In the genomic region with DNA sequence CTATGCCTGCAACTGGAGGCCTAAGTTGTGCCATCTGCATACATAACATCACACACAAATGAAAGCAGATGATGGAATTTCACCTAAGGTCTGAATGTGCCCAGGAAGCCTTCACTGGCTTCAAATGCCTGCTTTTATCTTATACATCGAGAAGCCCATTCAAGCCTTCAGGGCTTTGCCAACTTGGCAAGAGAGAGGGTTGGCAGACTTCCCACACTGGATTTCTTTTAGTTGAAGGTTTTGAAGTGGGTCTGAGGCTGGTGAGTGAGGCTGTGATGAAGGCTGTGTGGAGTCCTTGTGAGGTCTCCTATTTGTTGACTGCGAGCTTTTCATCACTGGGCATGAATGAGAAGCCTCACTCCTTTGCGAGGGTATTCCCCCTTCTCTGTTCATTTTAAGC, we compare ENCODE assay signal across 9 mouse cellular contexts.
DNase-seq lines count a peak whose midpoint lies in the region; ATAC-seq and TF ChIP-seq lines count a peak whose summit lies in the region.
"Had no signal": no experiment of that assay in that cellular context is flagged by ENCODE, and none has a peak within 500 bp of the region (broad histone marks: within the 10 kb centered on the region; RNA-seq: fewer than 3 reads in every experiment).

No protein-coding gene starts in this region.

- no peak overlapping the region for H3K27ac ChIP-seq in gastrocnemius, adult 2 months
- no peak overlapping the region for H3K27ac ChIP-seq in embryonic facial prominence, embryonic 14.5 days (replicated peaks; ENCODE audit: low read depth, low read length)
- H3K27ac ChIP-seq: liver, embryonic 13.5 days had no signal

- H3K27me3 ChIP-seq in Patski: no peaks in the 10 kb centered on the region
- H3K27me3 ChIP-seq in embryonic facial prominence, embryonic 14.5 days (replicated peaks; ENCODE audit: control insufficient read depth, insufficient read depth, low read length): no peaks in the 10 kb centered on the region
- H3K27me3 ChIP-seq: liver, embryonic 13.5 days had no signal

- POLR2A ChIA-PET in Patski (lab: Charles Lee): no interaction called here

- 14% methylated on average over 3 of the region's 3 CpGs for WGBS in embryonic facial prominence, embryonic 14.5 days

- in situ Hi-C loops in Patski (cut with MboI; ENCODE audit: low pct_unique_long_range_greater_than_20kb): no loop called here

- H3K4me2 ChIP-seq in embryonic facial prominence, embryonic 14.5 days (ENCODE audit: low read depth, low read length): no peak overlapping the region
- H3K4me2 ChIP-seq: liver, embryonic 13.5 days had no signal

- H3K4me1 ChIP-seq in embryonic facial prominence, embryonic 14.5 days (ENCODE audit: control insufficient read depth, insufficient read depth, low read length): peaks cover 10% of the 10 kb centered on the region
- H3K4me1 ChIP-seq: liver, embryonic 13.5 days had no signal

- TF ChIP-seq CTCF in gastrocnemius, adult 2 months (IDR thresholded peaks at IDR 0.05): no peak
- TF ChIP-seq CTCF in Patski (IDR thresholded peaks at IDR 0.05): no peak

- peak; percentile 16 for DNase-seq in gastrocnemius, adult 2 months
- no peak for DNase-seq in gastrocnemius, postnatal 14 days
- no peak for DNase-seq in Patski (ENCODE audit: low read depth, low spot score)
- DNase-seq in embryonic facial prominence, embryonic 14.5 days (ENCODE audit: low spot score): peak; percentile 91
- DNase-seq in kidney, postnatal 14 days: peak; percentile 34
- DNase-seq in lung, postnatal 10 days: peak; percentile 75
- peak; percentile 51 for DNase-seq in testis, postnatal 10 days (ENCODE audit: low spot score)
- DNase-seq: liver, embryonic 13.5 days had no signal

- no peak overlapping the region for H3K9ac ChIP-seq in embryonic facial prominence, embryonic 14.5 days (ENCODE audit: low read depth, low read length)
- H3K9ac ChIP-seq: liver, embryonic 13.5 days had no signal

- intact Hi-C loops in gastrocnemius, adult 2 months (cut with DNase I): no loop called here
- intact Hi-C loops in gastrocnemius, postnatal 14 days (cut with DNase I; ENCODE audit: low total_unique reads): no loop called here

- no peaks in the 10 kb centered on the region for H3K9me3 ChIP-seq in embryonic facial prominence, embryonic 14.5 days (ENCODE audit: control insufficient read depth, low read length)
- H3K9me3 ChIP-seq: liver, embryonic 13.5 days had no signal

- ATAC-seq in Patski: peak; percentile 35
- ATAC-seq in embryonic facial prominence, embryonic 14.5 days (ENCODE audit: low read depth): peak; percentile 82
- ATAC-seq in monocyte, adult 5-6 weeks (replicated peaks; ENCODE audit: insufficient number of reproducible peaks, low FRiP score, low TSS enrichment, poor library complexity, severe bottlenecking): no peak

- H3K36me3 ChIP-seq in embryonic facial prominence, embryonic 14.5 days (ENCODE audit: control insufficient read depth, insufficient read depth, low read length): no peaks in the 10 kb centered on the region
- H3K36me3 ChIP-seq: liver, embryonic 13.5 days had no signal

- CTCF ChIA-PET in Patski (lab: Charles Lee): interaction anchor here (0.8 kb wide), 1 partner anchor 8 kb away, joined by 3 read pairs; no protein-coding TSS in a partner anchor

- H3K4me3 ChIP-seq in gastrocnemius, adult 2 months: no peak overlapping the region
- H3K4me3 ChIP-seq in embryonic facial prominence, embryonic 14.5 days (ENCODE audit: low read depth, low read length): no peak overlapping the region
- H3K4me3 ChIP-seq: liver, embryonic 13.5 days had no signal

Comparison
In these comparisons a context has a peak if more than half of its experiments do, and no peak if none do; other contexts are left out.
1. DNase-seq: peak in gastrocnemius, adult 2 months (single experiment), embryonic facial prominence, embryonic 14.5 days (single experiment), kidney, postnatal 14 days (single experiment), lung, postnatal 10 days (single experiment) and testis, postnatal 10 days (single experiment); none in gastrocnemius, postnatal 14 days (single experiment) and Patski (single experiment).